Mouse (Mus musculus) midbrain, postnatal 0 days (tissue): ENCODE data around the gene Pinlyp. TPM values are rescaled to one million over a fixed set of nuclear protein-coding genes. Genes with fewer than 3 reads are reported as not detected.
"Not testable (repeated sequence)": the region's sequence is repeated elsewhere in the genome, so short reads cannot be mapped to it uniquely, and the experiment has no call there.

ENCODE experiments used
- ATAC-seq: fragments of 200-750 bp; cut with Nextera tagmentation; 2 replicates; pipeline ENCODE4 v1.8.0; 2017; ENCODE audit warnings: moderate number of reproducible peaks, mild to moderate bottlenecking, moderate TSS enrichment, moderate library complexity; ENCODE audit not compliant: low FRiP score
- DNase-seq: peaks from one replicate; pipeline ENCODE4 v3.0.0-alpha.2; 2015; ENCODE audit warnings: low spot score
- H3K27ac ChIP-seq: fragments of 300-500 bp; sonication (generic); 2 replicates; pipeline ENCODE4 v1.5.1; 2014; ENCODE audit warnings: low read depth, mild to moderate bottlenecking, low read length, mixed read lengths
- H3K27me3 ChIP-seq: fragments of 300-500 bp; sonication (generic); 2 replicates; pipeline ENCODE4 v1.6.1; 2014; ENCODE audit warnings: low read length, control low read depth, mixed read lengths; ENCODE audit not compliant: insufficient read depth
- H3K36me3 ChIP-seq: fragments of 300-500 bp; sonication (generic); 2 replicates; pipeline ENCODE4 v1.6.1; 2014; ENCODE audit warnings: low read length, control low read depth, mixed read lengths; ENCODE audit not compliant: insufficient read depth
- H3K4me1 ChIP-seq: fragments of 300-500 bp; sonication (generic); 2 replicates; pipeline ENCODE4 v1.6.1; 2014; ENCODE audit warnings: mild to moderate bottlenecking, control low read depth, antibody characterized with exemption, low read length, mixed read lengths; ENCODE audit not compliant: insufficient read depth
- H3K4me2 ChIP-seq: fragments of 300-500 bp; sonication (generic); 2 replicates; pipeline ENCODE4 v1.6.1; 2014; ENCODE audit warnings: low read depth, mild to moderate bottlenecking, low read length, mixed read lengths; ENCODE audit not compliant: poor library complexity, severe bottlenecking
- H3K4me3 ChIP-seq: fragments of 300-500 bp; sonication (generic); 2 replicates; pipeline ENCODE4 v1.5.1; 2014; ENCODE audit warnings: low read depth, mild to moderate bottlenecking, low read length, moderate library complexity
- H3K9ac ChIP-seq: fragments of 300-500 bp; sonication (generic); replicated peaks from 2 replicates; pipeline ENCODE4 v1.6.1; 2014; ENCODE audit warnings: mild to moderate bottlenecking, low read length, moderate library complexity, mixed read lengths; ENCODE audit not compliant: poor library complexity, severe bottlenecking
- H3K9me3 ChIP-seq: fragments of 300-500 bp; sonication (generic); 2 replicates; pipeline ENCODE4 v1.6.1; 2016; ENCODE audit warnings: low read length, control low read depth
- CTCF ChIP-seq: IDR thresholded peaks from 2 replicates; pipeline ENCODE4 v1.5.1; 2016; ENCODE audit warnings: antibody characterized with exemption, mild to moderate bottlenecking
- WGBS: fragments of 180-500 bp; shearing (Covaris S2); extraction: QIAGEN DNeasy Blood & Tissue Kit; methylation state at CpG from one replicate; pipeline ENCODE4 v1.1.7; 2014; 5-methylcytosine and 5-hydroxymethylcytosine counted together
- polyA plus RNA-seq: library from polyadenylated mRNA; unstranded; fragments of >200 nt; fragmentation: Nextera tagmentation; extraction: Ambion mirVana; gene quantifications from 2 replicates; pipeline ENCODE4 v1.2.1, GENCODE M21; 2015
- total RNA-seq: library from RNA; depleted of rRNA; stranded (reverse); fragments of >200 nt; gene quantifications from 2 replicates; pipeline ENCODE4 v1.2.3, GENCODE M21; 2014

Gene Pinlyp
- total and polyA plus RNA-seq, 2 experiments from 2014 or later = not detected

- Histone ChIP-seq H3K4me1 (peaks cover 5% of the 10 kb centered on the region; the same call in 1 of the 2 replicates), H3K36me3 (no peaks in the 10 kb centered on the region), H3K9me3 (no peaks in the 10 kb centered on the region), H3K4me3 (no peak overlapping the region), H3K4me2 (no peak overlapping the region), H3K27ac (no peak overlapping the region), H3K27me3 (no peaks in the 10 kb centered on the region), H3K9ac (no peak overlapping the region)
- TF ChIP-seq CTCF = no peak
- DNase-seq (no peak), ATAC-seq (no peak)
- 83% methylated on average over 12 of the region's 12 CpGs for WGBS
Observed at GRCm38 (mm10) chr7:24525686-24526420, 20.1 kb downstream of the Pinlyp start.

GRCm38 (mm10) chr7:24524978-24525377 lies 20.9 kb downstream of the Pinlyp start:
- Histone ChIP-seq H3K4me3 (no peak overlapping the region), H3K27ac (no peak overlapping the region), H3K4me1 (peaks cover 5% of the 10 kb centered on the region; the same call in 1 of the 2 replicates), H3K27me3 (no peaks in the 10 kb centered on the region), H3K9ac (no peak overlapping the region), H3K9me3 (no peaks in the 10 kb centered on the region), H3K36me3 (no peaks in the 10 kb centered on the region), H3K4me2 (no peak overlapping the region)
- 80% methylated on average over 6 of the region's 6 CpGs for WGBS
- ATAC-seq (no peak), DNase-seq (no peak)
- peak; percentile 31; the same call in 1 of the 2 replicates for TF ChIP-seq CTCF

GRCm38 (mm10) chr7:24523723-24524122 lies 22.2 kb downstream of the Pinlyp start:
- 0 out of 2 replicates have a peak, but pooled peaks cover under 1% of the 10 kb centered on the region for H3K36me3 ChIP-seq
- H3K27ac ChIP-seq = no peak overlapping the region
- DNase-seq (no peak), ATAC-seq (no peak)
- no peak overlapping the region for H3K4me2 ChIP-seq
- H3K4me1 ChIP-seq = no peaks in the 10 kb centered on the region
- no peaks in the 10 kb centered on the region for H3K9me3 ChIP-seq
- WGBS = 87% methylated on average over 6 of the region's 6 CpGs
- no peak overlapping the region for H3K9ac ChIP-seq
- no peaks in the 10 kb centered on the region for H3K27me3 ChIP-seq
- H3K4me3 ChIP-seq = no peak overlapping the region
- TF ChIP-seq CTCF = no peak

- ATAC-seq = no peak
- DNase-seq = no peak
- Histone ChIP-seq H3K9ac (no peak overlapping the region), H3K4me2 (no peak overlapping the region), H3K9me3 (no peaks in the 10 kb centered on the region), H3K36me3 (0 out of 2 replicates have a peak, but pooled peaks cover 4% of the 10 kb centered on the region), H3K4me3 (no peak overlapping the region), H3K27me3 (no peaks in the 10 kb centered on the region), H3K27ac (no peak overlapping the region), H3K4me1 (no peaks in the 10 kb centered on the region)
- TF ChIP-seq CTCF = no peak
- WGBS = 56% methylated on average over 5 of the region's 5 CpGs
Observed at GRCm38 (mm10) chr7:24522805-24523204, 23.1 kb downstream of the Pinlyp start.

GRCm38 (mm10) chr7:24520054-24520453 lies 25.9 kb downstream of the Pinlyp start:
- H3K9ac ChIP-seq, H3K27ac ChIP-seq, H3K4me3 ChIP-seq, DNase-seq, H3K4me1 ChIP-seq, H3K27me3 ChIP-seq, ATAC-seq, H3K9me3 ChIP-seq, H3K4me2 ChIP-seq: not testable (repeated sequence)
- 86% methylated on average over 10 of the region's 10 CpGs for WGBS
- peaks cover 20% of the 10 kb centered on the region for H3K36me3 ChIP-seq

GRCm38 (mm10) chr7:24519130-24519529 lies 26.8 kb downstream of the Pinlyp start:
- WGBS = 21% methylated on average over 3 of the region's 3 CpGs
- Histone ChIP-seq H3K27me3 (no peaks in the 10 kb centered on the region), H3K4me3 (no peak overlapping the region), H3K9ac (no peak overlapping the region), H3K4me1 (no peaks in the 10 kb centered on the region), H3K27ac (no peak overlapping the region), H3K36me3 (peaks cover 24% of the 10 kb centered on the region), H3K4me2 (no peak overlapping the region), H3K9me3 (no peaks in the 10 kb centered on the region)
- no peak for DNase-seq
- TF ChIP-seq CTCF = no peak
- no peak for ATAC-seq
